Mouse (Mus musculus) bone marrow macrophage, adult 2 months (primary cell): ENCODE measurements at regions not wholly inside any gene's neighbourhood (a gene's known extent, or its start where the extent isn't known, plus 50 kb on each side); places are given as distances from the start of the nearest gene placed in this dataset.

ENCODE experiments used
- H3K27ac ChIP-seq: 2 replicates; pipeline ENCODE4 v1.5.1; 2012; ENCODE audit warnings: low read depth, low read length; ENCODE audit not compliant: insufficient read depth
- H3K4me1 ChIP-seq: 2 replicates; pipeline ENCODE4 v1.6.1; 2012; ENCODE audit warnings: low read length; ENCODE audit not compliant: control insufficient read depth, insufficient read depth
- H3K4me3 ChIP-seq: 2 replicates; pipeline ENCODE4 v1.5.1; 2012; ENCODE audit warnings: mild to moderate bottlenecking, low read length, moderate library complexity; ENCODE audit not compliant: insufficient read depth
- CTCF ChIP-seq: IDR thresholded peaks from 2 replicates; pipeline ENCODE4 v1.5.1; 2012; ENCODE audit warnings: low read depth, mild to moderate bottlenecking, low read length, moderate library complexity
- POLR2A ChIP-seq: IDR thresholded peaks from 2 replicates; pipeline ENCODE4 v1.6.1; 2012; ENCODE audit warnings: mild to moderate bottlenecking, low read depth, low read length, borderline replicate concordance

- TF ChIP-seq POLR2A (no peak), CTCF (no peak)
Observed at GRCm38 (mm10) chrX:59751680-59752079, 183.8 kb upstream of the Fgf13 start.

GRCm38 (mm10) chrX:59703787-59704186 is 135.9 kb upstream of the Fgf13 start:
- TF ChIP-seq CTCF (no peak), POLR2A (no peak)
- Histone ChIP-seq H3K4me3 (no peak overlapping the region), H3K4me1 (no peaks in the 10 kb centered on the region; the same call in 1 of the 2 replicates), H3K27ac (no peak overlapping the region)

More at GRCm38 (mm10) chrX:59751680-59752079, 183.8 kb upstream of the Fgf13 start:
- no peak overlapping the region for H3K27ac ChIP-seq
- no peak overlapping the region for H3K4me3 ChIP-seq
- no peaks in the 10 kb centered on the region for H3K4me1 ChIP-seq

GRCm38 (mm10) chrX:59701090-59701489 is 133.2 kb upstream of the Fgf13 start:
- Histone ChIP-seq H3K4me3 (no peak overlapping the region), H3K27ac (no peak overlapping the region), H3K4me1 (no peaks in the 10 kb centered on the region; the same call in 1 of the 2 replicates)
- TF ChIP-seq CTCF (no peak), POLR2A (no peak)

- Histone ChIP-seq H3K27ac (no peak overlapping the region), H3K4me1 (no peaks in the 10 kb centered on the region; the same call in 1 of the 2 replicates), H3K4me3 (no peak overlapping the region)
- TF ChIP-seq CTCF = no peak
- no peak for TF ChIP-seq POLR2A
Observed at GRCm38 (mm10) chrX:59699766-59700165, 131.9 kb upstream of the Fgf13 start.

- peak overlapping the region; percentile 45 for H3K27ac ChIP-seq
- H3K4me1 ChIP-seq = peaks cover 2% of the 10 kb centered on the region; the same call in 1 of the 2 replicates
- no peak overlapping the region for H3K4me3 ChIP-seq
- TF ChIP-seq CTCF (no peak), POLR2A (no peak)
Observed at GRCm38 (mm10) chrX:59693040-59693439, 125.2 kb upstream of the Fgf13 start.

GRCm38 (mm10) chrX:59690436-59690835 is 122.6 kb upstream of the Fgf13 start:
- Histone ChIP-seq H3K4me3 (no peak overlapping the region), H3K27ac (no peak overlapping the region), H3K4me1 (peaks cover 2% of the 10 kb centered on the region; the same call in 1 of the 2 replicates)
- no peak for TF ChIP-seq POLR2A
- TF ChIP-seq CTCF = no peak

- peaks cover 2% of the 10 kb centered on the region; the same call in 1 of the 2 replicates for H3K4me1 ChIP-seq
- H3K4me3 ChIP-seq = no peak overlapping the region
- TF ChIP-seq POLR2A = no peak
- no peak for TF ChIP-seq CTCF
- H3K27ac ChIP-seq = no peak overlapping the region
Observed at GRCm38 (mm10) chrX:59689531-59689930, 121.7 kb upstream of the Fgf13 start.
